Mouse (Mus musculus): ENCODE results near the gene Asb16. TPM values are rescaled to one million over a fixed set of nuclear protein-coding genes. Genes with fewer than 3 reads are reported as not detected.

The Asb16 gene
- 0.08 TPM in 1 of 2 replicates, not detected in the other for polyA plus RNA-seq (2016; fragmentation: Nextera tagmentation; extraction: Ambion mirVana)

DNA sequence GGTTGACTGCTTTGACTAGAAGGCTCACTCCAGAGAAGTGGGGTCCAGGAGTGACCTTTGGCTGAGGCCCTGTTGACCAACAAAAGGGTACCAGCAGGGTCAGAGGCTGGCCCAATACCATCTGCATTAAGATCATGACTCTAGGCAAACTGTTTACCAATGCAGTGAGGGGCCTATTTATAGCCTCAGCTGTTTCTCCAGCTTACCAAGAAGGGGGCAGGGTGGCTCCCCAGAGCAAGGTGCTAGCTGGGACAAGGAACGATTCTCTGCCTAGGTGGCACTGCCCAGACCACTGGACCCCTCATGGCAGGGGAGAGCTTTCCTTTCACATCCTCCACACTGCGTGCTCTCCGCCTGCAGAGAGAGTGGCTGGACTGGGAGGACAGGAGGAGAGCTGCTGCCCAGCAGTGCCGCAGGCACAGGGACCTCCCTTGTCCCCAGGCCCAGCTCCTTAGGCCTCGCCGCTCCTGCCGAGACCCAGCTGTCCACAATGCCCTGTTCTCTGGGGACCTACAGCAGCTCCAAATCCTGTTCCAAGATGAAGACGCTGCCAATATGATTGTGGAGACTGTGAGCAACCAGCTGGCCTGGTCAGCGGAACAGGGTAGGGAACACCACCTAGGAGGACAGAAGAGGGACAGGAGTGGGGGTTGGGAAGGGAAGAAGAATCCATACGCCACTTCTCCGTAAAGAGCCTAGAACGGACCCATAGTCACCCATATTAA, at the start of gene Asb16:
Gene Asb16 (plus strand): TSS at position 224 of the 725 bp plus-strand sequence.
- WGBS = 90% methylated on average over 12 of the region's 12 CpGs
- no peak within 1 kb of the TSS for H3K4me3 ChIP-seq

DNA sequence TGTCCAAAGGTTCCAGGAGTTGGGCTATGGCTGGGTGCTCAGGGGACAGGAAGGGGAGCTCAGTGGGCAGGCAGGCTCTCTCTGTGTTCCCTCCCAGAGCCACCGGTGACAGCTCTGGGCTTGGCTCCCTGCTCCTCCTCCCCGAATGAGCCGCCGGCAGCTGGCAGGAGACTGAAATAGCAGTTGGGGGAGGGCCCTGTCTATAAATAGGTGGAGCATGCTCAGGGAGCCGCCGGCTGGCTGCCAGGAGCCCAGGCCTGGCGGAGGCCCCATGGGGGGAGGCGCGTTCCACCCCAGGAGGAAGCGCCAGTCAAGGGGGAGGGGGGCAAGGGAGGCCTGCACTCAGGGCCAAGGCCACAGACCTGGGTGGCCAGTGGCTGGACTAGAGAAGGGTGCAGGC, 49.8 kb upstream of the Asb16 start:
- Histone ChIP-seq H3K9me3 (no peaks in the 10 kb centered on the region), H3K27ac (peak overlapping the region; percentile 86), H3K27me3 (ENCODE audit: insufficient read depth, poor library complexity, severe bottlenecking) (peaks cover 7% of the 10 kb centered on the region; the same call in 1 of the 2 replicates), H3K36me3 (peaks cover 60% of the 10 kb centered on the region), H3K4me3 (peak overlapping the region; percentile 36), H3K4me1 (replicated peaks) (peaks cover 86% of the 10 kb centered on the region)
- WGBS = 1% methylated on average over 10 of the region's 10 CpGs
- peak; percentile 77 for DNase-seq (ENCODE audit: low spot score)

More for the DNA sequence above, at the start of gene Asb16:
- peaks cover 13% of the 10 kb centered on the region for H3K4me1 ChIP-seq (replicated peaks)
- H3K27me3 ChIP-seq (ENCODE audit: insufficient read depth, poor library complexity, severe bottlenecking) = 0 out of 2 replicates have a peak, but pooled peaks cover 9% of the 10 kb centered on the region
- H3K27ac ChIP-seq = no peak within 1 kb of the TSS
- no peak for DNase-seq (ENCODE audit: low spot score)
- H3K9me3 ChIP-seq = no peaks in the 10 kb centered on the region
- H3K36me3 ChIP-seq = peaks cover 16% of the 10 kb centered on the region

DNA sequence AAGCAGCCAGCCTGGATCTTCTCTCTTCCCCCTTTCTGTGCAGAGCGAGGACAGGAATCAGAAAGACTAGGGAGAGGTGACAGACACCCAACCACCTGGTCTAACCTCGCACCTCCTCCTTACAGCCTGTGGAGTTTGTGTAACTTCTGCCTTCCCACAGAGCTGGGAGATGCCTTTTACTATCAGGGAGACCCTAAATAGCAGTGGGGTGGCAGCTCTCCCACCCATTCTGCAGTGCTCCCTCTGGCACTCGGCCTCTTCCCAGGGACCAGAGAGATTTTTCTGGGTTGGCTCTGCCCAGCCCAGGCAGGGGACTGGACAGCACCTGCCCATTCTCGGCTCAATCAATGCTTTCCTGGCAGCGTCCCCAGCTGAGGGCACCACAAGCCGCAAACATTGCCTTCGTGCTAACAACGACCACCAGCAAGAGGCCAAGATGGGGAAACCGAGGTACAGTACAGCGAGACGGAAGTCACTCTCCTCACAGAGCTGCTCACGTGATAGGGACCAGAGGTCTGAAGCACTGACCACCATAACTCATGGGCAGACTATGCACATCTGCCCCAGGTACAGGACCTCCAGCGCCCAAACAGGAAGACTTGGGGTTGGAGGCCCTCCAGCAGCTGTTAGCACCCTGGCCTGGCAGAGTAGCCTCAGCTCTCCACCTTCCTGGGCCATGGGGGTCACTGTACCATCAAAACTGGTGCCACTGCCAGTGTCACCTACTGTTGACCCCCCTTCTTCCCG, 49.1 kb upstream of the Asb16 start:
- peak overlapping the region; percentile 36 for H3K4me3 ChIP-seq
- peaks cover 66% of the 10 kb centered on the region for H3K36me3 ChIP-seq
- no peak for DNase-seq (ENCODE audit: low spot score)

DNA sequence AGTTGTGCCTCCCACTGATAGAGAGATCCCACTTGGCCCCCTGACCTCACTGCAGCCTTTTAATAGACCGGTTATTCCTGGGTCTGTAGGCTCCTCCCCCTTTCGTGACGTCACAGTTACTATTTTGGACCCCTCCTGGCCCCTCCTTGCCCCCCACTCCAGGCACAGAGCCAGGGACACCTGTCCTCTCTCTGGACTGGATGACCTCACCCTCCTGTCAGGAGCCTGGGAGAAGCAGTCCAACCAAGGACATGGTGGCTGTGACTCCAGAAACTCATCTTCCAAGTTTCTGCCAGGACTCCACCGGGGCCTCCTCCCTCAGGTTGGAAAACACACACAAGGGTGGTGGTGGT, 48.6 kb upstream of the Asb16 start:
- no peak overlapping the region for H3K4me3 ChIP-seq
- no peaks in the 10 kb centered on the region for H3K9me3 ChIP-seq
- WGBS = 83% methylated on average over 4 of the region's 4 CpGs
- H3K4me1 ChIP-seq (replicated peaks) = peaks cover 86% of the 10 kb centered on the region
- H3K27ac ChIP-seq = peak overlapping the region; percentile 86
- peaks cover 69% of the 10 kb centered on the region for H3K36me3 ChIP-seq
- DNase-seq (ENCODE audit: low spot score) = no peak
- H3K27me3 ChIP-seq (ENCODE audit: insufficient read depth, poor library complexity, severe bottlenecking) = peaks cover 8% of the 10 kb centered on the region

More for the DNA sequence above, 49.1 kb upstream of the Asb16 start:
- no peaks in the 10 kb centered on the region for H3K9me3 ChIP-seq
- H3K27me3 ChIP-seq (ENCODE audit: insufficient read depth, poor library complexity, severe bottlenecking) = peaks cover 7% of the 10 kb centered on the region; the same call in 1 of the 2 replicates
- peak overlapping the region; percentile 86 for H3K27ac ChIP-seq
- WGBS = 74% methylated on average over 14 of the region's 14 CpGs
- peaks cover 86% of the 10 kb centered on the region for H3K4me1 ChIP-seq (replicated peaks)

DNA sequence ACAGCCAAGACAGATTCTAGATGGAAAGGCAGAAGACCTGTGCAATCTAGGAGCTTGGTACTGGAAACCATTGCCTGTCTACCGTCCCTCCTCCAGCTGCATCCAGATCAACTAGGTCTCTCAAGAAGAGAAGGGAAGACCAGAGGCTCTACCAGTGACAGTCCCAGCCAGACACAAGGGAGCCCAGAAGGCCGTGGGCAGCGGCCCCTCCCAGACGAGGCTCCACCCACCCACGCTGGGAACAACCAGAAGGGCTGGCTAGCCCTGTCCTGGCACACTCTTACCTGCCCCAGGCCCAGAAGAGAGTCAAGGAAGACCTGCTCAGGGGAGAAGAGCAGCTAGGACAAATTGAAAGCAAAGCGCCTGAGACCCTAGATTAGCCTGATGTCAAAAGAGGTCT, 48.1 kb upstream of the Asb16 start:
- Histone ChIP-seq H3K36me3 (peaks cover 69% of the 10 kb centered on the region), H3K4me3 (no peak overlapping the region), H3K27ac (0 out of 2 replicates have a peak overlapping the region, but pooled peaks have one; percentile 86), H3K27me3 (ENCODE audit: insufficient read depth, poor library complexity, severe bottlenecking) (peaks cover 12% of the 10 kb centered on the region), H3K9me3 (no peaks in the 10 kb centered on the region), H3K4me1 (replicated peaks) (peaks cover 86% of the 10 kb centered on the region)
- no peak for DNase-seq (ENCODE audit: low spot score)
- 71% methylated on average over 6 of the region's 6 CpGs for WGBS

DNA sequence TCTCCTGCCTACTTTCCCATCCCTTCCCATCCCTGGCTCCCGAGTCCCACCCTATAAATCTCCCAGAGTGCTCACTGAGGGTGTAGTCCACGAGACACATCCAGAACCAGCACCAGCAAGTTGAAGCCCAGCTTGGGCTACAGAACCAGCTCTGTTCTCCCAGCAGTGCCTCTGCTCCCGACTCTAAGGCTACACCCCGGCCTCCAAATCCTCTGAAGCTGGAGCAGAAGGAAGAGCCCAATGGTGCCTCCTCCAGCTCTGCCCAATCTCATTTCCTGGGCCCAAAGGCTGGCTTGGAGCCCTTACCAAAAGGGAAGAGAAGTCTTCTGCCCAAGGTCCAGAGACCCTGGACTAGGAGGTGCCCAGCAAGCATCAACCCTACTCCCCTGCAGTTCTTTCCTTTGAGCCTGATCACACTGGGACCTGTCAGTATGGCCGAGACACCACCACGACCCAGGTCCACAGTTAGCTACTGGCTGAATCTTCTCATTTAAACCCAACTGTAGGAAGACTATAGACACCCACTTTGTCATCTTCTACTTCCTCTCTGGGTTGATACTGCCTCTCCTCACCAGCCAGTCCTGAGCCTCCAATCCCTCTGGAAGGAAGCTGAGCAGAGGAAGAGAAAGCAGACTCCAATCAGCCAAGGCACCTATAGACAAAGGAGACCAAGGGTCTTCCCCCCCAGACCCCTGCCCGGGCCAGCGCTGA, 47.1 kb upstream of the Asb16 start:
- Histone ChIP-seq H3K9me3 (no peaks in the 10 kb centered on the region), H3K4me1 (replicated peaks) (peaks cover 86% of the 10 kb centered on the region), H3K27ac (peak overlapping the region; percentile 40; the same call in 1 of the 2 replicates), H3K27me3 (ENCODE audit: insufficient read depth, poor library complexity, severe bottlenecking) (peaks cover 19% of the 10 kb centered on the region), H3K36me3 (peaks cover 69% of the 10 kb centered on the region), H3K4me3 (no peak overlapping the region)
- no peak for DNase-seq (ENCODE audit: low spot score)
- WGBS = 89% methylated on average over 8 of the region's 8 CpGs

DNA sequence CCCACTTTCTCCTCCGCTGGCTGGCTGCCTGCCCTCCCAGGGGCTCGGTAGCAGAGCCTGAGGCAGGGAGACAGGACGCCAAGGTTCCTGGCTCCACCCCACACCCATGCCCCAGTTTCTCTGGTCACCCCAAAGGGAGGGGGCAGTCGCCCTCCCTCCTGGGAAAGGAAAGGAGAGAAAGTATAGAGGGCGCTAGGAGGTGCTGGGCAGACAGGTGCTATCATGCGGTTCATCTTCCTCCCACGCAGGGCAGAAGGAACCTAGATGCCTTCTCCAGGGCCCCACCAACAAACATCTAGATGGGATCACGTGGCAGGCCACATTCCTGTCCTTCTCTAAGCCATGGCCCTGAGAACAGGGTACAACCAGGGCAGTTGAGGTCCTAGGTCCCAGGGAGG, 46.6 kb upstream of the Asb16 start:
- H3K36me3 ChIP-seq = peaks cover 69% of the 10 kb centered on the region
- H3K27me3 ChIP-seq (ENCODE audit: insufficient read depth, poor library complexity, severe bottlenecking) = peaks cover 23% of the 10 kb centered on the region
- peak overlapping the region; percentile 40; the same call in 1 of the 2 replicates for H3K27ac ChIP-seq
- no peaks in the 10 kb centered on the region for H3K9me3 ChIP-seq
- H3K4me3 ChIP-seq = no peak overlapping the region
- WGBS = 73% methylated on average over 8 of the region's 8 CpGs
- peaks cover 87% of the 10 kb centered on the region for H3K4me1 ChIP-seq (replicated peaks)
- DNase-seq (ENCODE audit: low spot score) = no peak

DNA sequence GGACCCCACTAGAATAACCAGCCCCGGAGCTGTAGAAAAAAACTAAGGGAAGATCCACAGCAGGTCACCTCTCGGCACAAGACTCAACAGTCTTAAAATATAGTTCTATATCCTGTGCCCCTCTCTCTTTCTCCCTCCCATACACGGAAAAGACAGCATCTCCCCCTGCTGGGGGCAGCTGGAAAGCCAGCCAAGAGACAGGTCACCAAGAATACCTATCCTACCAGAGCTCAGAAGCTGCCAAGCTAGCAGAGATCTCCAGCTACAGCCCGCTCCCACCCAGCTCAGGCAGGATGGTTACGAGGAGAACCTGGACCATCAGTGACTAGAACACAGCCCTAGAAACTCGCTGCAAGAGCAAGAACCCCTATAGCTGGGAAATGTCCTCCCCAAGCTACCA, 45.4 kb upstream of the Asb16 start:
- H3K36me3 ChIP-seq = peaks cover 58% of the 10 kb centered on the region
- peaks cover 24% of the 10 kb centered on the region for H3K27me3 ChIP-seq (ENCODE audit: insufficient read depth, poor library complexity, severe bottlenecking)
- WGBS = 48% methylated on average over 6 of the region's 6 CpGs

DNA sequence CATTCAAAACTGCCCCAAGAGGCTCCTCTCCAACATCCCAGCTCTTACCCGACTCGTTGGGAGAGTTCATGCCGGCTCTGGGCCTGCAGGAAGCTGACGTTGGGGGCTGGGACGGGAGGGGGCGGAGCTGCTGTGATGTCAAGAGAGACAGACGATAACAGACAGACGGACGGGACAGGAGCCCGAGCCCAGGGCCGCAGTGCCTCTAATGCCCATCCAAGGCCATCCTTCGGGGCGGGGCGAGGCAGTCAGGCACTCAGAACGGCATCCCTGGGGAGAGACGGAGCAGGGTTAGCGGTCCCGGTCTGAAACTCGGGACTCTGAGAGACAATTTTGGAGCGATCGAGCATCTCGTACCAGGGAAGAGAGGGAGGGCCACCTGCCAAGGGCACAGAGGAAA, 43.9 kb upstream of the Asb16 start:
- peak; percentile 24 for DNase-seq (ENCODE audit: low spot score)
- peaks cover 48% of the 10 kb centered on the region for H3K36me3 ChIP-seq
- peaks cover 87% of the 10 kb centered on the region for H3K4me1 ChIP-seq (replicated peaks)
- 7% methylated on average over 22 of the region's 22 CpGs for WGBS
- H3K4me3 ChIP-seq = peak overlapping the region; percentile 42
- peak overlapping the region; percentile 54; the same call in 1 of the 2 replicates for H3K27ac ChIP-seq
- no peaks in the 10 kb centered on the region for H3K9me3 ChIP-seq
- H3K27me3 ChIP-seq (ENCODE audit: insufficient read depth, poor library complexity, severe bottlenecking) = peaks cover 34% of the 10 kb centered on the region

More for the DNA sequence above, 45.4 kb upstream of the Asb16 start:
- H3K4me1 ChIP-seq (replicated peaks) = peaks cover 87% of the 10 kb centered on the region
- H3K27ac ChIP-seq = no peak overlapping the region
- peak; percentile 70 for DNase-seq (ENCODE audit: low spot score)
- H3K9me3 ChIP-seq = no peaks in the 10 kb centered on the region
- H3K4me3 ChIP-seq = no peak overlapping the region; the same call in 1 of the 2 replicates

DNA sequence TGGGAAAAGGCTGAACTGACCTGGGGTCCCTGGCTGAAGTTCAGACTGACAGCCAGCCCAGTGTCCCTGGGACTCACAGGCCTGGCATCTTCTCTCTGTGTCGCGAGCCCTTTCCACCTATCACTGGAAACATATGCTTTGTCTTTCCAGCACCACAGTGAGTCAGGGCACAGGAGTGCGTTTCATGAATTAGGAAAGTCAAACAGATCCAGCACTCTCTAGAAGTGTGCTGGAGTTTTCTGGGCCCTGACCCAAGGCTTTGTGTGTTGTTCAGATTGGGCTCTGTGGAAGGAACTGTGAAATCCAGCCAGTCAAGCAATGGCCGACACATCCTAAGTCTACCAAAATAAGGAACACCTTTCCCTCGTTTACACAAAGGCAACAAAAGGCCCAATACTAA, 43.3 kb upstream of the Asb16 start:
- H3K36me3 ChIP-seq = peaks cover 43% of the 10 kb centered on the region
- peaks cover 84% of the 10 kb centered on the region for H3K4me1 ChIP-seq (replicated peaks)
- no peak for DNase-seq (ENCODE audit: low spot score)
- peaks cover 34% of the 10 kb centered on the region for H3K27me3 ChIP-seq (ENCODE audit: insufficient read depth, poor library complexity, severe bottlenecking)
- peak overlapping the region; percentile 54; the same call in 1 of the 2 replicates for H3K27ac ChIP-seq
- H3K9me3 ChIP-seq = no peaks in the 10 kb centered on the region
- peak overlapping the region; percentile 42; the same call in 1 of the 2 replicates for H3K4me3 ChIP-seq
- 75% methylated on average over 5 of the region's 5 CpGs for WGBS

DNA sequence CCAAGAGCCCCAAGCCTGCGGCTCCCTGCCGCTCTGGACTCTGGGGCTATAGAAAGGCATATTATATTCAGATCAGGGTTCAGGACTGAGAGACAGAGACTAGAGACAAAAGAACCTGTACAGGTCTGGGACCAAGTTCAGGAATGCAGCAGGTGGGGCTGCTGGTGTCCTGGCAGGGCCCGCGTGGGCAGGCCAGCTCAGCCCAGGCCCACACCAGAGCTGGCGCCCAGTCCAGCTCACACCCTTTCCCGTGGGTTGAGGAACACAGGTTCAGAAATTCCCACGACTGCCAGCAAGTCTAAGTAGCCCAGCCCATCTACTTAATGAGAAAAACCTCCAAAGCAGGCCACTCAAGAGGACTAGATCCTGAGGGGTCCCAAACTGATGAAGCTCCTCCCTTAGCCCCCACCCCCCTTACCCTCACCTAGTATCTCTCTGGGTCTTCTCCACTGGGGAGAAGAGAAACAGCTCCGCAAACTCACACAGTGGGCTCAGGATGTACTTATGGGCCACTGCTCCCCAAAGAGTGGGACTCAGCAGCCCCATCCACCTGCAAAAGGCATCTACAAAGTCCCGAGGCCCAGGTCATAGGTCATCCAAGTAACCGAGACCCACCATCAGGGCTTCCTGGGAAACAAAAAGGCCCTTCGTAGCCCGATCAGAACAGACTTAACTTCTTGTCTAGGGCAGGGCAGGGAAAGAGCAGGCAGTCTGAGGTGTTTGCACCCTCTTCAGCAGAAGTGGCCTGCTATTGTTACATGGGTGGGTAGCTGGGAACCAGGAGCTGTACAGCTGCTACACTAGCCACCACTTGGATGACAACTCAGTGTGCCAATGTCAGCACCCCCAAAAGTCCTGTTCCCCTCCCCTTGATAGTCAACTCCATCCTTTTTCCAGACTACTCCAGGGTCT, 42.2 kb upstream of the Asb16 start:
- Histone ChIP-seq H3K9me3 (no peaks in the 10 kb centered on the region), H3K27ac (peak overlapping the region; percentile 95), H3K36me3 (peaks cover 32% of the 10 kb centered on the region), H3K4me3 (peak overlapping the region; percentile 92; the same call in 1 of the 2 replicates), H3K4me1 (replicated peaks) (peaks cover 83% of the 10 kb centered on the region), H3K27me3 (ENCODE audit: insufficient read depth, poor library complexity, severe bottlenecking) (peaks cover 34% of the 10 kb centered on the region)
- WGBS = 64% methylated on average over 12 of the region's 12 CpGs
- no peak for DNase-seq (ENCODE audit: low spot score)

Measured in hindbrain, embryonic 10.5 days (tissue).